Mouse (Mus musculus) left cerebral cortex, postnatal 36 days (tissue): Measurements from ENCODE around the gene 2310046K23Rik. TPM values are rescaled to one million over a fixed set of nuclear protein-coding genes. Genes with fewer than 3 reads are reported as not detected.

ENCODE experiments used
- total RNA-seq, 2 experiments: library from RNA; stranded (reverse); gene quantifications; 2 replicates each; pipeline ENCODE4 v1.2.3; 2021

Gene 2310046K23Rik
- total RNA-seq, 2 experiments from 2014 or later: not detected

Other genes starting within 250 kb of the 2310046K23Rik start
- gene Sprr2a3, start 249.1 kb downstream of the 2310046K23Rik start, total RNA-seq: not detected
- gene Sprr2b, start 217.9 kb downstream of the 2310046K23Rik start, total RNA-seq: not detected
- gene Sprr2d, start 195.4 kb downstream of the 2310046K23Rik start, total RNA-seq: not detected
- gene Sprr2e, start 182.4 kb downstream of the 2310046K23Rik start, total RNA-seq: not detected
- gene Sprr2f, start 169.3 kb downstream of the 2310046K23Rik start, total RNA-seq: not detected
- gene Sprr2h, start 148.8 kb downstream of the 2310046K23Rik start, total RNA-seq: not detected
- gene Sprr2i, start 126.5 kb downstream of the 2310046K23Rik start, total RNA-seq: not detected
- gene Sprr2j-ps, start 116.4 kb downstream of the 2310046K23Rik start, total RNA-seq: not detected
- 1 to 10 TPM; 4.2 to 4.9 TPM for gene Gm9774, start 105.1 kb downstream of the 2310046K23Rik start, total RNA-seq
- not detected for gene Sprr2k, start 101.9 kb downstream of the 2310046K23Rik start, total RNA-seq
- gene Sprr1b, start 95.7 kb downstream of the 2310046K23Rik start, total RNA-seq: not detected
- not detected for gene Sprr3, start 75.8 kb downstream of the 2310046K23Rik start, total RNA-seq
- gene Sprr1a, start 48.6 kb downstream of the 2310046K23Rik start, total RNA-seq: not detected
- not detected for gene Sprr4, start 34.0 kb downstream of the 2310046K23Rik start, total RNA-seq
- gene Ivl, start 39.2 kb upstream of the 2310046K23Rik start, total RNA-seq: not detected
- gene Smcp, start 54.5 kb upstream of the 2310046K23Rik start, total RNA-seq: not detected
- gene 2210017I01Rik, start 73.0 kb upstream of the 2310046K23Rik start, total RNA-seq: not detected
- gene Lce6a, start 87.1 kb upstream of the 2310046K23Rik start, total RNA-seq: not detected
- not detected for gene Lce1a1, start 113.8 kb upstream of the 2310046K23Rik start, total RNA-seq
- not detected for gene Lce1b, start 122.4 kb upstream of the 2310046K23Rik start, total RNA-seq
- not detected for gene Lce1a2, start 135.8 kb upstream of the 2310046K23Rik start, total RNA-seq
- not detected for gene Lce1c, start 144.7 kb upstream of the 2310046K23Rik start, total RNA-seq
- gene Lce1d, start 152.7 kb upstream of the 2310046K23Rik start, total RNA-seq: not detected
- gene Lce1e, start 174.6 kb upstream of the 2310046K23Rik start, total RNA-seq: not detected
- gene Lce1f, start 185.8 kb upstream of the 2310046K23Rik start, total RNA-seq: not detected
- gene Gm38119, start 204.6 kb upstream of the 2310046K23Rik start, total RNA-seq: not detected
- gene Lce1g, start 217.8 kb upstream of the 2310046K23Rik start, total RNA-seq: not detected
- not detected for gene Lce1h, start 230.6 kb upstream of the 2310046K23Rik start, total RNA-seq
- gene Lce1i, start 244.4 kb upstream of the 2310046K23Rik start, total RNA-seq: not detected